Mouse (Mus musculus) ES-E14 (cell line): ENCODE measurements around the gene Krt6b. TPM values are rescaled to one million over a fixed set of nuclear protein-coding genes. Genes with fewer than 3 reads are reported as not detected.

ENCODE experiments used
- total RNA-seq: library from RNA; depleted of rRNA; stranded (reverse); fragments of 300-350 nt; gene quantifications from 2 replicates; pipeline ENCODE4 v1.2.3, GENCODE M21; 2012; rRNA removed

Krt6b gene
- total RNA-seq, 1 experiment: not detected

Other genes starting within 250 kb of the Krt6b start
- gene Krt87, start 241.5 kb downstream of the Krt6b start, total RNA-seq: not detected in 2 replicates
- not detected in 2 replicates for gene Krt88, start 232.5 kb downstream of the Krt6b start, total RNA-seq
- not detected in 2 replicates for gene Krt81, start 216.5 kb downstream of the Krt6b start, total RNA-seq
- not detected in 2 replicates for gene Krt86, start 206.8 kb downstream of the Krt6b start, total RNA-seq
- gene Krt83, start 188.8 kb downstream of the Krt6b start, total RNA-seq: not detected in 2 replicates
- gene Gm49425, start 163.0 kb downstream of the Krt6b start, total RNA-seq: not detected in 2 replicates
- not detected in 2 replicates for gene Krt84, start 147.5 kb downstream of the Krt6b start, total RNA-seq
- not detected in 2 replicates for gene Krt82, start 129.6 kb downstream of the Krt6b start, total RNA-seq
- 0.27 TPM in 1 of 2 replicates, not detected in the other for gene Krt90, start 117.3 kb downstream of the Krt6b start, total RNA-seq
- gene Krt75, start 106.4 kb downstream of the Krt6b start, total RNA-seq: 0.04 TPM in 1 of 2 replicates, not detected in the other
- not detected in 2 replicates for gene Gm5414, start 52.1 kb downstream of the Krt6b start, total RNA-seq
- not detected in 2 replicates for gene Gm5478, start 32.9 kb downstream of the Krt6b start, total RNA-seq
- 0.22 TPM in 1 of 2 replicates, not detected in the other for gene Krt6a, start 14.0 kb upstream of the Krt6b start, total RNA-seq
- 0.11 and 0.31 TPM in 2 replicates for gene Krt5, start 32.6 kb upstream of the Krt6b start, total RNA-seq
- 0.16 TPM in 1 of 2 replicates, not detected in the other for gene Krt71, start 62.8 kb upstream of the Krt6b start, total RNA-seq
- gene Krt72, start 106.2 kb upstream of the Krt6b start, total RNA-seq: 0.11 TPM in 1 of 2 replicates, not detected in the other
- gene Krt73, start 122.1 kb upstream of the Krt6b start, total RNA-seq: not detected in 2 replicates
- not detected in 2 replicates for gene Krt2, start 137.9 kb upstream of the Krt6b start, total RNA-seq
- gene Krt1, start 170.5 kb upstream of the Krt6b start, total RNA-seq: 0.09 TPM in 1 of 2 replicates, not detected in the other
- gene Krt77, start 189.4 kb upstream of the Krt6b start, total RNA-seq: not detected in 2 replicates
- gene Krt76, start 212.6 kb upstream of the Krt6b start, total RNA-seq: 0.09 TPM in 1 of 2 replicates, not detected in the other
- gene Krt4, start 244.4 kb upstream of the Krt6b start, total RNA-seq: 0.13 TPM in 1 of 2 replicates, not detected in the other